17 mouse cellular contexts compared by ENCODE assay signal in genomic region chr15:101995484-101996236, GRCm38 (mm10). TPM values are rescaled to one million over a fixed set of nuclear protein-coding genes. Genes with fewer than 3 reads are reported as not detected.
DNase-seq lines count a peak whose midpoint lies in the region; ATAC-seq and TF ChIP-seq lines count a peak whose summit lies in the region.
"Had no signal": no experiment of that assay in that cellular context is flagged by ENCODE, and none has a peak within 500 bp of the region (broad histone marks: within the 10 kb centered on the region; RNA-seq: fewer than 3 reads in every experiment).

No protein-coding gene starts in this region.

- no peaks in the 10 kb centered on the region for H3K9me3 ChIP-seq in liver, embryonic 12.5 days (replicated peaks)
- no peaks in the 10 kb centered on the region for H3K9me3 ChIP-seq in liver, embryonic 11.5 days (ENCODE audit: control insufficient read depth, low read length)
- 0 out of 2 replicates have a peak, but pooled peaks cover 3% of the 10 kb centered on the region for H3K9me3 ChIP-seq in G1E (replicated peaks)
- no peaks in the 10 kb centered on the region for H3K9me3 ChIP-seq in liver, embryonic 13.5 days (replicated peaks)
- H3K9me3 ChIP-seq in stomach, embryonic 14.5 days (ENCODE audit: control insufficient read depth, low read depth, low read length): no peaks in the 10 kb centered on the region
- H3K9me3 ChIP-seq: limb, embryonic 15.5 days had no signal

- no peak for TF ChIP-seq CTCF in G1E (IDR thresholded peaks at IDR 0.05; ENCODE audit: low read depth, low read length)

- no peak overlapping the region for H3K4me2 ChIP-seq in liver, embryonic 12.5 days
- no peak overlapping the region for H3K4me2 ChIP-seq in liver, embryonic 11.5 days
- no peak overlapping the region for H3K4me2 ChIP-seq in liver, embryonic 13.5 days
- no peak overlapping the region for H3K4me2 ChIP-seq in stomach, embryonic 14.5 days (replicated peaks; ENCODE audit: low read depth, low read length)
- H3K4me2 ChIP-seq: heart, embryonic 13.5 days; limb, embryonic 15.5 days had no signal

- intact Hi-C loops in left cerebral cortex, postnatal 10 days (cut with DNase I): no loop called here

- 0 out of 2 replicates have a peak, but pooled peaks have one; percentile 43 for ATAC-seq in liver, embryonic 12.5 days
- no peak for ATAC-seq in liver, embryonic 11.5 days (replicated peaks; ENCODE audit: low FRiP score)
- ATAC-seq in G1E (ENCODE audit: extremely low read depth, insufficient number of reproducible peaks, low FRiP score, poor library complexity, severe bottlenecking): peak; percentile 62
- ATAC-seq in liver, embryonic 13.5 days (ENCODE audit: low read depth): peak; percentile 39; the same call in 1 of the 2 replicates
- peak; percentile 46; the same call in 1 of the 2 replicates for ATAC-seq in stomach, embryonic 14.5 days (ENCODE audit: insufficient number of reproducible peaks, insufficient read depth, low FRiP score, low read depth)

- H3K27ac ChIP-seq in liver, embryonic 12.5 days: no peak overlapping the region
- no peak overlapping the region for H3K27ac ChIP-seq in liver, embryonic 11.5 days (ENCODE audit: low read depth, low read length)
- H3K27ac ChIP-seq in liver, embryonic 13.5 days: no peak overlapping the region
- H3K27ac ChIP-seq in stomach, embryonic 14.5 days (ENCODE audit: low read length): peak overlapping the region; percentile 58
- H3K27ac ChIP-seq: heart, embryonic 13.5 days; limb, embryonic 15.5 days had no signal

- H3K36me3 ChIP-seq in liver, embryonic 12.5 days: peaks cover 6% of the 10 kb centered on the region; the same call in 1 of the 2 replicates
- H3K36me3 ChIP-seq in liver, embryonic 11.5 days (ENCODE audit: control insufficient read depth, insufficient read depth, low read length): peaks cover 5% of the 10 kb centered on the region; the same call in 1 of the 2 replicates
- no peaks in the 10 kb centered on the region for H3K36me3 ChIP-seq in G1E (replicated peaks)
- peaks cover 7% of the 10 kb centered on the region; the same call in 1 of the 2 replicates for H3K36me3 ChIP-seq in liver, embryonic 13.5 days
- H3K36me3 ChIP-seq in stomach, embryonic 14.5 days (ENCODE audit: control insufficient read depth, insufficient read depth, low read length): no peaks in the 10 kb centered on the region
- H3K36me3 ChIP-seq: heart, embryonic 13.5 days; limb, embryonic 15.5 days had no signal

- H3K4me1 ChIP-seq in liver, embryonic 12.5 days: peaks cover 17% of the 10 kb centered on the region
- H3K4me1 ChIP-seq in liver, embryonic 11.5 days (replicated peaks; ENCODE audit: control insufficient read depth, insufficient read depth, low read length): peaks cover 4% of the 10 kb centered on the region
- H3K4me1 ChIP-seq in G1E (ENCODE audit: insufficient read depth, low read depth, low read length): peaks cover 14% of the 10 kb centered on the region
- peaks cover 20% of the 10 kb centered on the region for H3K4me1 ChIP-seq in liver, embryonic 13.5 days (replicated peaks)
- no peaks in the 10 kb centered on the region for H3K4me1 ChIP-seq in stomach, embryonic 14.5 days (ENCODE audit: control insufficient read depth, insufficient read depth, low read length)
- H3K4me1 ChIP-seq: heart, embryonic 13.5 days had no signal

- DNase-seq in liver, embryonic 11.5 days (ENCODE audit: low spot score): no peak
- no peak for DNase-seq in G1E (ENCODE audit: low spot score)
- DNase-seq in liver, embryonic 13.5 days: no peak
- DNase-seq in left cerebral cortex, postnatal 10 days (ENCODE audit: extremely low spot score in 1 of 2, low spot score in 2 of 2): no peak
- DNase-seq in layer of hippocampus, postnatal 25 days (ENCODE audit: extremely low spot score in 1 of 2, low spot score in 1 of 2): no peak
- DNase-seq: cerebellum, adult 9-11 months; kidney, adult 18-20 months; right cerebral cortex, postnatal 14 days had no signal

- 54% methylated on average over 4 of the region's 4 CpGs for WGBS in liver, embryonic 12.5 days (ENCODE audit: insufficient replicate concordance)
- WGBS in liver, embryonic 11.5 days: 64% methylated on average over 4 of the region's 4 CpGs
- WGBS in liver, embryonic 13.5 days (ENCODE audit: insufficient replicate concordance): 53% methylated on average over 4 of the region's 4 CpGs
- 76% methylated on average over 4 of the region's 4 CpGs for WGBS in stomach, embryonic 14.5 days

- no peak overlapping the region for H3K9ac ChIP-seq in liver, embryonic 12.5 days
- H3K9ac ChIP-seq in liver, embryonic 11.5 days (ENCODE audit: low read depth, low read length): no peak overlapping the region
- no peak overlapping the region for H3K9ac ChIP-seq in liver, embryonic 13.5 days
- H3K9ac ChIP-seq in stomach, embryonic 14.5 days (replicated peaks; ENCODE audit: low read depth, low read length): no peak overlapping the region
- H3K9ac ChIP-seq: heart, embryonic 13.5 days; limb, embryonic 15.5 days had no signal

- peaks cover 6% of the 10 kb centered on the region; the same call in 1 of the 2 replicates for H3K27me3 ChIP-seq in liver, embryonic 12.5 days (replicated peaks)
- H3K27me3 ChIP-seq in liver, embryonic 11.5 days (replicated peaks; ENCODE audit: control insufficient read depth, insufficient read depth, low read length): no peaks in the 10 kb centered on the region
- peaks cover 8% of the 10 kb centered on the region; the same call in 1 of the 2 replicates for H3K27me3 ChIP-seq in G1E (ENCODE audit: insufficient read depth, low read length)
- H3K27me3 ChIP-seq in liver, embryonic 13.5 days: no peaks in the 10 kb centered on the region
- no peaks in the 10 kb centered on the region for H3K27me3 ChIP-seq in stomach, embryonic 14.5 days (ENCODE audit: control insufficient read depth, insufficient read depth, low read length)
- H3K27me3 ChIP-seq: heart, embryonic 13.5 days; limb, embryonic 15.5 days had no signal

- H3K4me3 ChIP-seq in liver, embryonic 12.5 days: no peak overlapping the region
- H3K4me3 ChIP-seq in liver, embryonic 11.5 days (ENCODE audit: low read depth, low read length): no peak overlapping the region
- H3K4me3 ChIP-seq in G1E (ENCODE audit: low read depth, low read length): no peak overlapping the region
- no peak overlapping the region for H3K4me3 ChIP-seq in liver, embryonic 13.5 days (replicated peaks)
- no peak overlapping the region for H3K4me3 ChIP-seq in stomach, embryonic 14.5 days (ENCODE audit: low read depth, low read length)
- H3K4me3 ChIP-seq: heart, embryonic 13.5 days; limb, embryonic 15.5 days had no signal

RNA-seq across cellular contexts. Expression of gene Krt8, which starts 8.6 kb away (rescaled TPM):
- polyA plus RNA-seq in liver, embryonic 12.5 days (2016; fragmentation: Nextera tagmentation; extraction: Ambion mirVana): 71.9 and 75.3 TPM in 2 replicates
- polyA plus RNA-seq in liver, embryonic 11.5 days (2014; fragmentation: Nextera tagmentation; extraction: Ambion mirVana): 103 TPM in 2 replicates
- total RNA-seq in G1E (2014; fragmentation: Nextera tagmentation) (not detected in 2 replicates), G1E (2017) (not detected in 2 replicates)
- not detected in 2 replicates for polyA plus RNA-seq in G1E (2012)
- polyA plus RNA-seq in liver, embryonic 13.5 days (2015; fragmentation: Nextera tagmentation; extraction: Ambion mirVana): 89.5 and 107 TPM in 2 replicates
- 707 and 780 TPM in 2 replicates for polyA plus RNA-seq in stomach, embryonic 14.5 days (2014; fragmentation: Nextera tagmentation; extraction: Ambion mirVana)
- not detected for total RNA-seq in left cerebral cortex, postnatal 10 days (2021)
- under 1 TPM in 1 of 2 experiments, not detected in 1; 0.19 TPM for total RNA-seq in layer of hippocampus, postnatal 25 days (2021)
- total RNA-seq: layer of hippocampus, adult 18-20 months had no signal

RNA-seq across cellular contexts. Expression of gene Krt18, which starts 32.3 kb away (rescaled TPM):
- 72.7 and 77.6 TPM in 2 replicates for polyA plus RNA-seq in liver, embryonic 12.5 days (2016; fragmentation: Nextera tagmentation; extraction: Ambion mirVana)
- polyA plus RNA-seq in liver, embryonic 11.5 days (2014; fragmentation: Nextera tagmentation; extraction: Ambion mirVana): 110 and 113 TPM in 2 replicates
- total RNA-seq in G1E (2014; fragmentation: Nextera tagmentation) (not detected in 2 replicates), G1E (2017) (not detected in 2 replicates)
- polyA plus RNA-seq in G1E (2012): 0.04 TPM in 1 of 2 replicates, not detected in the other
- 81.8 and 85.0 TPM in 2 replicates for polyA plus RNA-seq in liver, embryonic 13.5 days (2015; fragmentation: Nextera tagmentation; extraction: Ambion mirVana)
- 407 and 452 TPM in 2 replicates for polyA plus RNA-seq in stomach, embryonic 14.5 days (2014; fragmentation: Nextera tagmentation; extraction: Ambion mirVana)
- under 1 TPM in 1 of 2 experiments, not detected in 1; 0.77 TPM for total RNA-seq in left cerebral cortex, postnatal 10 days (2021)
- total RNA-seq in layer of hippocampus, postnatal 25 days (2021): under 1 TPM; 0.17 to 0.26 TPM

RNA-seq across cellular contexts. Expression of gene Krt78, which starts 41.6 kb away (rescaled TPM):
- polyA plus RNA-seq in liver, embryonic 12.5 days (2016; fragmentation: Nextera tagmentation; extraction: Ambion mirVana): not detected in 2 replicates
- not detected in 2 replicates for polyA plus RNA-seq in liver, embryonic 11.5 days (2014; fragmentation: Nextera tagmentation; extraction: Ambion mirVana)
- total RNA-seq in G1E (2014; fragmentation: Nextera tagmentation) (not detected in 2 replicates), G1E (2017) (0.05 TPM in 1 of 2 replicates, not detected in the other)
- not detected in 2 replicates for polyA plus RNA-seq in G1E (2012)
- polyA plus RNA-seq in liver, embryonic 13.5 days (2015; fragmentation: Nextera tagmentation; extraction: Ambion mirVana): 0.03 TPM in 1 of 2 replicates, not detected in the other
- polyA plus RNA-seq in stomach, embryonic 14.5 days (2014; fragmentation: Nextera tagmentation; extraction: Ambion mirVana): 0.36 and 0.66 TPM in 2 replicates
- under 1 TPM in 1 of 2 experiments, not detected in 1; 0.09 TPM for total RNA-seq in left cerebral cortex, postnatal 10 days (2021)
- not detected for total RNA-seq in layer of hippocampus, postnatal 25 days (2021)
- total RNA-seq: gastrocnemius, postnatal 4 days; hematopoietic stem cell, adult 5-6 weeks; layer of hippocampus, adult 18-20 months; left cerebral cortex, adult 8-10 months had no signal
- polyA plus RNA-seq: heart, embryonic 13.5 days had no signal

RNA-seq across cellular contexts. Expression of gene Krt79, which starts 55.5 kb away (rescaled TPM):
- not detected in 2 replicates for polyA plus RNA-seq in liver, embryonic 12.5 days (2016; fragmentation: Nextera tagmentation; extraction: Ambion mirVana)
- 0.08 TPM in 1 of 2 replicates, not detected in the other for polyA plus RNA-seq in liver, embryonic 11.5 days (2014; fragmentation: Nextera tagmentation; extraction: Ambion mirVana)
- total RNA-seq in G1E (2014; fragmentation: Nextera tagmentation): not detected in 2 replicates
- total RNA-seq in G1E (2017): 0.12 TPM in 1 of 2 replicates, not detected in the other
- not detected in 2 replicates for polyA plus RNA-seq in G1E (2012)
- not detected in 2 replicates for polyA plus RNA-seq in liver, embryonic 13.5 days (2015; fragmentation: Nextera tagmentation; extraction: Ambion mirVana)
- polyA plus RNA-seq in stomach, embryonic 14.5 days (2014; fragmentation: Nextera tagmentation; extraction: Ambion mirVana): 0.38 and 0.78 TPM in 2 replicates
- not detected for total RNA-seq in left cerebral cortex, postnatal 10 days (2021)
- total RNA-seq in layer of hippocampus, postnatal 25 days (2021): under 1 TPM; 0.28 to 0.32 TPM
- total RNA-seq: hematopoietic stem cell, adult 5-6 weeks; left cerebral cortex, adult 8-10 months had no signal
- polyA plus RNA-seq: embryonic facial prominence, embryonic 11.5 days had no signal

Comparison
In these comparisons a context has a peak if more than half of its experiments do, and no peak if none do; other contexts are left out.
1. RNA of gene Krt8, which starts 8.6 kb away (polyA plus RNA-seq): 707 to 780 TPM in stomach, embryonic 14.5 days, 103 TPM in liver, embryonic 11.5 days, 89.5 to 107 TPM in liver, embryonic 13.5 days and 71.9 to 75.3 TPM in liver, embryonic 12.5 days; not detected in G1E; every median in the first group is over 10 times any median in the second.
2. RNA of gene Krt18, which starts 32.3 kb away (polyA plus RNA-seq): 407 to 452 TPM in stomach, embryonic 14.5 days, 110 to 113 TPM in liver, embryonic 11.5 days, 81.8 to 85.0 TPM in liver, embryonic 13.5 days and 72.7 to 77.6 TPM in liver, embryonic 12.5 days; 0.04 TPM in G1E; every median in the first group is over 10 times any median in the second.